Mouse (Mus musculus) liver, embryonic 14.5 days (tissue): ENCODE measurements at regions not wholly inside any gene's neighbourhood (a gene's known extent, or its start where the extent isn't known, plus 50 kb on each side); places are given as distances from the start of the nearest gene placed in this dataset.

Experiments used
- ATAC-seq: fragments of 200-750 bp; cut with Nextera tagmentation; 2 replicates; pipeline ENCODE4 v1.8.0; 2017; ENCODE audit warnings: moderate number of reproducible peaks, mild to moderate bottlenecking, moderate library complexity; ENCODE audit not compliant: insufficient read depth
- DNase-seq, 3 experiments: peaks; one replicate each; pipeline ENCODE4 v3.0.0-alpha.2; 2012 to 2013; ENCODE audit warnings: low read depth in 3 of 3, low spot score in 3 of 3
- H3K27ac ChIP-seq: fragments of 300-500 bp; sonication (generic); 2 replicates; pipeline ENCODE4 v1.5.1; 2014; ENCODE audit warnings: moderate library complexity, mild to moderate bottlenecking, control low read depth, inconsistent platforms
- H3K27me3 ChIP-seq: fragments of 300-500 bp; sonication (generic); 2 replicates; pipeline ENCODE4 v1.6.1; 2014; ENCODE audit warnings: mild to moderate bottlenecking, low read length, moderate library complexity; ENCODE audit not compliant: control insufficient read depth, insufficient read depth
- H3K36me3 ChIP-seq: fragments of 300-500 bp; sonication (generic); replicated peaks from 2 replicates; pipeline ENCODE4 v1.6.1; 2014; ENCODE audit warnings: low read depth; ENCODE audit not compliant: control insufficient read depth, insufficient read depth
- H3K4me1 ChIP-seq, 2 experiments: fragments of 200-500 bp in 1 of 2; fragments of 300-500 bp in 1 of 2; sonication (generic) in 1 of 2; replicated peaks; 2 replicates each; pipeline ENCODE4 v1.6.1; 2012 to 2014; ENCODE audit warnings: antibody characterized with exemption in 1 of 2, inconsistent platforms in 1 of 2, low read length in 1 of 2; ENCODE audit not compliant: control insufficient read depth in 2 of 2, insufficient read depth in 2 of 2
- H3K4me2 ChIP-seq: fragments of 300-500 bp; sonication (generic); 2 replicates; pipeline ENCODE4 v1.6.1; 2014; ENCODE audit warnings: low read depth, mild to moderate bottlenecking, control low read depth, moderate library complexity
- H3K4me3 ChIP-seq, 2 experiments: fragments of 200-500 bp in 1 of 2; fragments of 300-500 bp in 1 of 2; sonication (generic) in 1 of 2; 2 replicates each; pipeline ENCODE4 v1.5.1; 2012 to 2014; ENCODE audit warnings: low read depth in 2 of 2, low read length in 2 of 2, mild to moderate bottlenecking in 2 of 2, control low read depth in 1 of 2, inconsistent platforms in 1 of 2, moderate library complexity in 1 of 2; ENCODE audit not compliant: insufficient read depth in 1 of 2
- H3K9ac ChIP-seq: fragments of 300-500 bp; sonication (generic); replicated peaks from 2 replicates; pipeline ENCODE4 v1.6.1; 2014; ENCODE audit warnings: mild to moderate bottlenecking, control low read depth, moderate library complexity
- H3K9me3 ChIP-seq: fragments of 300-500 bp; sonication (generic); 2 replicates; pipeline ENCODE4 v1.6.1; 2016; ENCODE audit warnings: low read length, mixed read lengths; ENCODE audit not compliant: control insufficient read depth
- CTCF ChIP-seq: IDR thresholded peaks from 2 replicates; pipeline ENCODE4 v1.5.1; 2016; ENCODE audit warnings: antibody characterized with exemption, low read depth, control low read depth
- EP300 ChIP-seq: IDR thresholded peaks from 2 replicates; pipeline ENCODE4 v1.6.1; 2016; ENCODE audit warnings: antibody characterized with exemption, low read depth
- WGBS: fragments of 180-500 bp; shearing (Covaris S2); extraction: QIAGEN DNeasy Blood & Tissue Kit; methylation state at CpG from one replicate; pipeline ENCODE4 v1.1.7; 2014; ENCODE audit not compliant: insufficient replicate concordance; 5-methylcytosine and 5-hydroxymethylcytosine counted together

- no peak for ATAC-seq
- DNase-seq: no peak
- Histone ChIP-seq H3K27ac (no peak overlapping the region), H3K4me2 (no peak overlapping the region), H3K9ac (no peak overlapping the region), H3K4me1 (no peaks in the 10 kb centered on the region), H3K4me3 (no peak overlapping the region), H3K36me3 (no peaks in the 10 kb centered on the region), H3K27me3 (no peaks in the 10 kb centered on the region), H3K9me3 (peaks cover 2% of the 10 kb centered on the region; the same call in 1 of the 2 replicates)
- TF ChIP-seq EP300: no peak
- TF ChIP-seq CTCF: no peak
- WGBS: 73% methylated on average over 14 of the region's 14 CpGs
Measured at GRCm38 (mm10) chr17:45847701-45848378, 114.2 kb upstream of the 1600014C23Rik start.

GRCm38 (mm10) chr17:45845832-45846231 is 112.2 kb upstream of the 1600014C23Rik start:
- H3K27me3 ChIP-seq: no peaks in the 10 kb centered on the region
- no peak overlapping the region for H3K4me3 ChIP-seq
- peaks cover 2% of the 10 kb centered on the region; the same call in 1 of the 2 replicates for H3K9me3 ChIP-seq
- no peaks in the 10 kb centered on the region for H3K36me3 ChIP-seq
- H3K4me2 ChIP-seq: no peak overlapping the region
- peak; percentile 66 for TF ChIP-seq CTCF
- no peak for TF ChIP-seq EP300
- WGBS: 74% methylated on average over 5 of the region's 5 CpGs
- H3K27ac ChIP-seq: no peak overlapping the region
- no peaks in the 10 kb centered on the region for H3K4me1 ChIP-seq
- DNase-seq: no peak
- no peak for ATAC-seq
- H3K9ac ChIP-seq: no peak overlapping the region

GRCm38 (mm10) chr17:45836731-45837130 is 103.1 kb upstream of the 1600014C23Rik start:
- TF ChIP-seq EP300 (no peak), CTCF (no peak)
- H3K4me1 ChIP-seq: no peaks in the 10 kb centered on the region
- H3K27me3 ChIP-seq: no peaks in the 10 kb centered on the region
- no peak overlapping the region for H3K4me2 ChIP-seq
- DNase-seq (no peak), ATAC-seq (no peak)
- H3K36me3 ChIP-seq: no peaks in the 10 kb centered on the region
- H3K27ac ChIP-seq: no peak overlapping the region
- 58% methylated on average over 7 of the region's 7 CpGs for WGBS
- H3K9me3 ChIP-seq: no peaks in the 10 kb centered on the region
- no peak overlapping the region for H3K4me3 ChIP-seq
- H3K9ac ChIP-seq: no peak overlapping the region

DNA sequence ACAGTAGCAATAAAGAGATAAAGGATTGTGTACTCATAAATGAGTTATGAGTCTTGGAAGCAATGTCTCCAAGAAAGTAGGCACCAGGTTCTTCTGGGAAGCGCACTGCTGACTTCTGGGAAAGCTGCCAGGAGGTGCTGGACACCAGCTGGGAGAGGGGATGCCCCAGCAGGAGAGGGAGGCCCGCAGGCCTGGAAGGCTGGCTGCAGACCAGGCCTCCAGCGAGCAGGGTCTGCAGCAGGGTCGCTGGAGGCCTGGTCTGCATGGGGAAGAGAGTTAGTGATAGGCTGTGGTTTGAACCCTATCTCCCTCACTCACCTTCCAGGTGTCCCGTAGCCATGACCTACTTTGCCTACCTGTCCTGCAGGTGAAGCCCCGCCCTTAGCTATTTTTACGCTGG is 102.6 kb upstream of the 1600014C23Rik start:
- DNase-seq (no peak), ATAC-seq (no peak)
- Histone ChIP-seq H3K27ac (no peak overlapping the region), H3K9ac (no peak overlapping the region), H3K4me2 (no peak overlapping the region), H3K9me3 (no peaks in the 10 kb centered on the region), H3K4me3 (no peak overlapping the region), H3K36me3 (no peaks in the 10 kb centered on the region), H3K4me1 (no peaks in the 10 kb centered on the region), H3K27me3 (no peaks in the 10 kb centered on the region)
- no peak for TF ChIP-seq CTCF
- WGBS: 55% methylated on average over 7 of the region's 7 CpGs

DNA sequence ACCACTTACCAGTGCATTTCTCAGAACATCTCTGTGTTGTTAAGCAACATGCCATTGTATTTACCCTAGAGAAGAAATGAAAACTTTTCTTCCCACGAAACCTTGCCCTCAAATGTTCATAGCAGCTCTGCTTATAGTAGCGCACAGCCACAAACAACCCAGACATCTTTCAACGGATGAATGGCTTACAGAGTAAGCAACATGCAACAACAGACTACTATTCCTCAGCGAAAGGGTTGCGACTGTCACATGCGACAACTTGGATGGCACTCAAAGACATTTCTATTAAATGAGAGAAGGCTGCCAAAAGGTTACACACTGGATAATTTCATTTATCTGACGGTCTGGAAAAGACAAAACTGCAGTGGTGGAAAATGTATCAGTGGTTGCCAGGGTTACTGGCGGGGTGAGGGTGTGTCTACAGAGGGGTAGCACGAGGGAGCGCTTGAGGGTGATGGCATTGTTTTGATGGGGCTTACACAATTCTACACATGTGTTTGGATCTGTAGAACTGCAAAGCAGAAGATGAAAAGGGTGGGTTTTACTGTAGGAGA is 101.0 kb upstream of the 1600014C23Rik start:
- no peak overlapping the region for H3K9ac ChIP-seq
- no peaks in the 10 kb centered on the region for H3K27me3 ChIP-seq
- 67% methylated on average over 10 of the region's 10 CpGs for WGBS
- ATAC-seq: no peak
- no peak overlapping the region for H3K27ac ChIP-seq
- DNase-seq: no peak
- no peaks in the 10 kb centered on the region for H3K4me1 ChIP-seq
- TF ChIP-seq EP300 (no peak), CTCF (no peak)
- H3K36me3 ChIP-seq: no peaks in the 10 kb centered on the region
- H3K9me3 ChIP-seq: no peaks in the 10 kb centered on the region
- H3K4me3 ChIP-seq: no peak overlapping the region
- H3K4me2 ChIP-seq: no peak overlapping the region
